Mouse (Mus musculus) layer of hippocampus, adult 11-12 months (tissue): Measurements from ENCODE around the gene Mpp1.
"Not testable (repeated sequence)": the region's sequence is repeated elsewhere in the genome, so short reads cannot be mapped to it uniquely, and the experiment has no call there.

ENCODE experiments used
- DNase-seq: peaks from one replicate; pipeline ENCODE4 v3.0.0; 2022; ENCODE audit warnings: low spot score

The Mpp1 gene

GRCm38 (mm10) chrX:75130467-75131160 lies at the start of gene Mpp1:
Mpp1 (minus strand) TSS chrX:75131016.
- peak; percentile 68 for DNase-seq

GRCm38 (mm10) chrX:75163670-75164069 lies 32.9 kb upstream of the Mpp1 start, which contains the start of gene Smim9:
Smim9 (minus strand) TSS chrX:75163770.
- DNase-seq: no peak

GRCm38 (mm10) chrX:75155576-75156243 lies 24.9 kb upstream of the Mpp1 start:
- peak; percentile 12 for DNase-seq

GRCm38 (mm10) chrX:75152249-75152648 lies 21.4 kb upstream of the Mpp1 start:
- no peak for DNase-seq

GRCm38 (mm10) chrX:75150304-75150703 lies 19.5 kb upstream of the Mpp1 start:
- DNase-seq: no peak

- DNase-seq: no peak
Observed at GRCm38 (mm10) chrX:75148414-75148813, 17.6 kb upstream of the Mpp1 start.

GRCm38 (mm10) chrX:75143124-75143555 lies 12.3 kb upstream of the Mpp1 start:
- DNase-seq: not testable (repeated sequence)

- DNase-seq: no peak
Observed at GRCm38 (mm10) chrX:75138182-75138581, 7.4 kb upstream of the Mpp1 start.

- no peak for DNase-seq
Observed at GRCm38 (mm10) chrX:75137729-75138128, 6.9 kb upstream of the Mpp1 start.

- DNase-seq: no peak
Observed at GRCm38 (mm10) chrX:75136938-75137337, 6.1 kb upstream of the Mpp1 start.

- DNase-seq: no peak
Observed at GRCm38 (mm10) chrX:75129474-75129873, 1.3 kb downstream of the Mpp1 start.

- DNase-seq: peak; percentile 14
Observed at GRCm38 (mm10) chrX:75128333-75128980, 2.4 kb downstream of the Mpp1 start.

- no peak for DNase-seq
Observed at GRCm38 (mm10) chrX:75126893-75127292, 3.9 kb downstream of the Mpp1 start.

GRCm38 (mm10) chrX:75125606-75126005 lies 5.2 kb downstream of the Mpp1 start:
- DNase-seq: no peak

GRCm38 (mm10) chrX:75115550-75115949 lies 15.3 kb downstream of the Mpp1 start:
- DNase-seq: no peak

GRCm38 (mm10) chrX:75102293-75102692 lies 28.5 kb downstream of the Mpp1 start:
- DNase-seq: no peak

- DNase-seq: no peak
Observed at GRCm38 (mm10) chrX:75098799-75099198, 32.0 kb downstream of the Mpp1 start.

- DNase-seq: no peak
Observed at GRCm38 (mm10) chrX:75096163-75096770, 34.5 kb downstream of the Mpp1 start.

GRCm38 (mm10) chrX:75095369-75096162 lies 35.2 kb downstream of the Mpp1 start, which contains the start of gene Dkc1:
Dkc1 (plus strand) TSS chrX:75095854.
- peak; percentile 91 for DNase-seq

- DNase-seq: no peak
Observed at GRCm38 (mm10) chrX:75085654-75086053, 45.2 kb downstream of the Mpp1 start.

GRCm38 (mm10) chrX:75084774-75085508 lies 45.9 kb downstream of the Mpp1 start, which contains the start of gene Gab3:
Gab3 (minus strand) TSS chrX:75085458.
- DNase-seq: peak; percentile 35
